Mouse (Mus musculus): ENCODE results near the gene Galm. TPM values are rescaled to one million over a fixed set of nuclear protein-coding genes. Genes with fewer than 3 reads are reported as not detected.

The Galm gene
- polyA plus RNA-seq, 1 experiment from 2014 or later, result 31.9 TPM

DNA sequence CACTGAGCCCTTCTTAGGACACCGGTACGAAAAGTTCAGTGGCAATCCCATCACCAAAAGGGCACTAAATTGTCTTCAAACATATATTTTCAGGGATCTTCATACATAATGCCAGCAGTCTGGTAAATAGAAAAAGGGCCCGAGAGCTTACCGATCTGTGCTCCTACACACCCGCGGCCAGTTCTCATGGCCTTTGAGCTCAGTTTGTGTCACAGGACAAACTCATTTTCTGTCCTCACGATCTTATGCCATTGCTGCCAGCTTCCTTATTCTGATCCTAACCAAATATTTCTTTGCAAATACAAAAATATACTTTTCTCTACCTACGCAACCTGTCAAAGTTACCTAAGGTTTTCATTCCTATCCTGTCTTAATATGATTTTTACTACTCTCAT is 30.6 kb upstream of the Galm start:
- H3K9ac ChIP-seq, result no peak overlapping the region
- H3K4me2 ChIP-seq, result 0 out of 2 replicates have a peak overlapping the region, but pooled peaks have one; percentile 39
- no peak overlapping the region for H3K27ac ChIP-seq (replicated peaks)
- H3K9me3 ChIP-seq (replicated peaks), result no peaks in the 10 kb centered on the region
- no peaks in the 10 kb centered on the region for H3K36me3 ChIP-seq (replicated peaks)
- H3K4me3 ChIP-seq (replicated peaks), result no peak overlapping the region
- ATAC-seq (ENCODE audit: insufficient read depth), result no peak
- H3K4me1 ChIP-seq (replicated peaks), result no peaks in the 10 kb centered on the region; the same call in 1 of the 2 replicates
- WGBS (ENCODE audit: insufficient replicate concordance), result 75% methylated on average over 8 of the region's 8 CpGs
- H3K27me3 ChIP-seq, result peaks cover 9% of the 10 kb centered on the region

DNA sequence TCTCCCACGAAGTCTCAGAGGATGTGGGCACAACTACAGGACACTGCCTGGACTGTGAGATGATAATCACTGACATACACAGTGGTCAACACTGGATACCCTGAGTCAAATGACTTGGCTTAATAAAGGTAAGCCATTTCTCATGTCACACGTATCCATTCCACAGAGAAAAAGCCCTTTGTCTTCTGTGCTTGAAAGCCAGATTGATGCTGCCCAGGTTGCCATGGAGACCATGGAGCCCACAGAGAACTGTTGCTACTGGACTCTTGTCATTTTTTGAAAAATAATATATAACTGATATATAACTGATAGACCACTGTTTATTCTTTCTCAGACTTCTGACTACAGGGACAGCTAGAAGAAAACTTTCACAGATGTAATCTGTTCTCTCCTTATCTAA is 30.1 kb upstream of the Galm start:
- no peak for ATAC-seq (ENCODE audit: insufficient read depth)
- H3K9me3 ChIP-seq (replicated peaks), result no peaks in the 10 kb centered on the region
- 40% methylated on average over 2 of the region's 2 CpGs for WGBS (ENCODE audit: insufficient replicate concordance)

DNA sequence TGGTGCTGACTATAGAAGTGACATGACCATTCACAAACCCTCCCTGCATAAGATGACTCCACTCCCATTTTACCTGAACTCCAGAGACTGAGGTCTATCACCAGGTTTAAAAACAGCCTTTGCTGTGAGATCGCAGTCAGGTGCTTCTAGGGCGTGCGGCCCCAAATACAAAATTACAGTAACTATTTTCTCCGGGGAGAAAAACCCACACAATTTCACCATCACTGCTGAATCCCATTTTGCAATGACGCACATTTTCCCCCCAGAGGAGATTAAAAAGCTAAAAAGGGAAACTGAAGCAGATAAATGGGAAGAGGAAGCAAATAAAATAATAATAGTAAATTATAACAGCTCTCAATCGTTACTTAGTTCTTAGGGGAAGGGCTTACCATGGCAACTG is 27.4 kb upstream of the Galm start:
- ATAC-seq (ENCODE audit: insufficient read depth), result no peak
- no peaks in the 10 kb centered on the region for H3K9me3 ChIP-seq (replicated peaks)
- H3K4me1 ChIP-seq (replicated peaks), result no peaks in the 10 kb centered on the region; the same call in 1 of the 2 replicates
- no peak overlapping the region for H3K4me2 ChIP-seq
- H3K9ac ChIP-seq, result no peak overlapping the region
- WGBS (ENCODE audit: insufficient replicate concordance), result 69% methylated on average over 6 of the region's 6 CpGs
- no peak overlapping the region for H3K27ac ChIP-seq (replicated peaks)
- no peak overlapping the region for H3K4me3 ChIP-seq (replicated peaks)
- H3K36me3 ChIP-seq (replicated peaks), result no peaks in the 10 kb centered on the region
- peaks cover 6% of the 10 kb centered on the region for H3K27me3 ChIP-seq

More for the DNA sequence above, 30.1 kb upstream of the Galm start:
- no peaks in the 10 kb centered on the region; the same call in 1 of the 2 replicates for H3K4me1 ChIP-seq (replicated peaks)
- H3K4me3 ChIP-seq (replicated peaks), result no peak overlapping the region
- H3K27me3 ChIP-seq, result peaks cover 9% of the 10 kb centered on the region
- H3K4me2 ChIP-seq, result no peak overlapping the region
- H3K36me3 ChIP-seq (replicated peaks), result no peaks in the 10 kb centered on the region
- no peak overlapping the region for H3K27ac ChIP-seq (replicated peaks)
- no peak overlapping the region for H3K9ac ChIP-seq

DNA sequence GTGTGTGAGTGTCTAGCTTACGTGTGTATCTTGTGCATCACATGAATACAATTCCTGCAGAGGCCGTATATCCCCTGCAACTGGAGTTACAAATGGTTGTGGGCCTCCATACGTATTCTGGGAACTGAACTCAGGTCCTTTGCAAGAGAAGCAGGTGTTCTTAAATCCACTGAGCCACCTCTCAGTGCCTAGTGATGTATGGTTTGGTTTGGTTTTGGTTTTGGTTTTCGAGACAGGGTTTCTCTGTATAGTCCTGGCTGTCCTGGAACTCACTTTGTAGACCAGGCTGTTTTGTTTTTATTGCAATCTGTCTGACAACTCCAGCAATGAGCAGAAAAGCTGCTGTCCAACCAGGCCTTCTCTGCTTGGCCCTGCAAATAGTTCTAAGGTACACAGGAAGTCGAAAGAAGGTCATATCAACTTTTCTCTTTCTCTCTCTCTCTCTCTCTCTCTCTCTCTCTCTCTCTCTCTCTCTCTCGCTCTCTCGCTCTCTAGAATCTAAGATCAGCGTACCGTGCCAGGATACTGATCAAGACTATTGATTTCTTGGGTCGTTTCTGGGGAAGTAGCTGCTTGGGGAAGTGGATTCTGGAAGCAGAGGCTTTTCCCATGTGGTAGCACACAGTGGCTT is 21.8 kb upstream of the Galm start:
- no peak for ATAC-seq (ENCODE audit: insufficient read depth)
- H3K4me1 ChIP-seq (replicated peaks), result no peaks in the 10 kb centered on the region
- no peak overlapping the region for H3K4me2 ChIP-seq
- H3K36me3 ChIP-seq (replicated peaks), result no peaks in the 10 kb centered on the region
- H3K27ac ChIP-seq (replicated peaks), result no peak overlapping the region
- WGBS (ENCODE audit: insufficient replicate concordance), result 64% methylated on average over 10 of the region's 10 CpGs
- H3K27me3 ChIP-seq, result no peaks in the 10 kb centered on the region
- H3K9me3 ChIP-seq (replicated peaks), result no peaks in the 10 kb centered on the region
- H3K4me3 ChIP-seq (replicated peaks), result no peak overlapping the region
- no peak overlapping the region for H3K9ac ChIP-seq

DNA sequence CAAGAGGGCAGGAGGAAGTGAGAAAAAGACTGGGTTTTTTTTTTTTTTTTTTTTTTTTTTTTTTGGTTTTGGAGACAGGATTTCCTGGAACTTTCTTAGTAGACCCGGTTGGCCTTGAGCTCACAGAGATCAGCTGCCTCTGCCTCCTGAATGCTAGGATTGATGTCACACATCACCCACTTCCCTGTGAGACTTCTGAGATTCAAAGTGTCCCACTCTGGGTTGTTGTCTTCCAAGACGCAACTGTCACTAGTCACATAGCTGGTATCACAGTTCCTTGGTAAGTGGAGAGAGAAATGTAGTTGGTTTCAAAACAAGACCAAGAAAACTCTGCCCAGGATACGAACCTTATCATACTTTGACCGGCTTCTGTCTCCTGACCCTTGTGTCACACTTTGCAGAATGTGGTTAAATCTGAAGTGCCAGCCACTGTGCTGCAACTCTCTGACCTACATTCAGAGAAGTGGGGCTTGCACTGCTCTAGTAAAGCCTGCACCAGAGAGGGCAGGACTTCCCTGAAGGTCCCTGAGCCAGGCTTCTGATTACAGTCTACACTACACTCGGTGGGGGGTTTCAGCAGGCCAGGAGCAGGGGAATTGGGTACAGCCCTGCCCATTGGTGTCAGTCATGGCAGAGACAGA is 14.5 kb upstream of the Galm start:
- no peak overlapping the region for H3K4me2 ChIP-seq
- no peaks in the 10 kb centered on the region for H3K36me3 ChIP-seq (replicated peaks)
- no peaks in the 10 kb centered on the region for H3K27me3 ChIP-seq
- 30% methylated on average over 5 of the region's 5 CpGs for WGBS (ENCODE audit: insufficient replicate concordance)
- H3K4me1 ChIP-seq (replicated peaks), result no peaks in the 10 kb centered on the region
- no peak overlapping the region for H3K4me3 ChIP-seq (replicated peaks)
- no peaks in the 10 kb centered on the region for H3K9me3 ChIP-seq (replicated peaks)
- no peak overlapping the region for H3K9ac ChIP-seq
- no peak overlapping the region for H3K27ac ChIP-seq (replicated peaks)
- no peak for ATAC-seq (ENCODE audit: insufficient read depth)

DNA sequence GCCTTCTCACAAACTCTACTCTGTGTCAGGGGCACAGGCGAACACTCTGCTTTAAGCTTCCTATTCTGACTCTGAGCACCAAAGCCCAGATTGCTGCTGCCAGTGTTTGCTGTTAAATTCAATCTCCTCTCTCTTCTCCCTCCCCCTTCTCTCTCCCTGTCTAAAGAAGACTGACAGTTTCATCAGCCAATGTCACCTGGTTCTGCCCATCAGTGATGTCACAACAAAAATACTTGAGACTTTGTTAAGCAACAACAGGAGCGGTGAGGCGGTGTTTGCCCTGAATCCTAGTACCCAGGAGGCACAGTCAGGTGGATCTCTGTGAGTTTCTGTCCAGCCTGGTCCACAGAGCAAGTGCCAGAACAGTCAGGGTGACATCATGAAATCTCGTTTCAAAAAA is 13.8 kb upstream of the Galm start:
- 70% methylated on average over 4 of the region's 4 CpGs for WGBS (ENCODE audit: insufficient replicate concordance)
- ATAC-seq (ENCODE audit: insufficient read depth), result no peak

DNA sequence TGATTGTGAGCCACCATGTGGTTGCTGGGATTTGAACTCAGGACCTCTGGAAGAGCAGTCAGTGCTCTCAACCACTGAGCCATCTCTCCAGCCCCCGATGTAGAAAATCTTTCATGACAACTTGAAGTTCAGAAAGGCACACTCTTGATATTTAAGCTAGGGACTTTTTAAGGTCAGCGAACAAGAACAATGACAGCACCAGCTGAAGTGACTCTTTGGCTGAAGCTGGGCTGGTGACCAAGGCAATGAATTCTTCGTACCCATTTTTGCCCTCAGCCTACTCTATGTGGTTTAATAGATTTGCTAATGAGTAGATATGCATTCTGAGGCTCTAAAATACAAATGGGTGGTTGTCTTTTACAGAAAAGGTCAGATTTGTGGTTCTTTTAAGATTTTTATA is 6.9 kb upstream of the Galm start:
- H3K4me1 ChIP-seq (replicated peaks), result no peaks in the 10 kb centered on the region
- no peak overlapping the region for H3K4me3 ChIP-seq (replicated peaks)
- no peak overlapping the region for H3K9ac ChIP-seq
- H3K27ac ChIP-seq (replicated peaks), result no peak overlapping the region
- H3K27me3 ChIP-seq, result no peaks in the 10 kb centered on the region
- no peak for ATAC-seq (ENCODE audit: insufficient read depth)
- H3K4me2 ChIP-seq, result no peak overlapping the region
- no peaks in the 10 kb centered on the region for H3K9me3 ChIP-seq (replicated peaks)
- 76% methylated on average over 3 of the region's 3 CpGs for WGBS (ENCODE audit: insufficient replicate concordance)
- no peaks in the 10 kb centered on the region for H3K36me3 ChIP-seq (replicated peaks)

More for the DNA sequence above, 13.8 kb upstream of the Galm start:
- H3K27me3 ChIP-seq, result no peaks in the 10 kb centered on the region
- H3K36me3 ChIP-seq (replicated peaks), result no peaks in the 10 kb centered on the region
- H3K9ac ChIP-seq, result no peak overlapping the region
- H3K4me3 ChIP-seq (replicated peaks), result no peak overlapping the region
- H3K4me1 ChIP-seq (replicated peaks), result no peaks in the 10 kb centered on the region
- no peaks in the 10 kb centered on the region for H3K9me3 ChIP-seq (replicated peaks)
- H3K27ac ChIP-seq (replicated peaks), result no peak overlapping the region
- no peak overlapping the region for H3K4me2 ChIP-seq

DNA sequence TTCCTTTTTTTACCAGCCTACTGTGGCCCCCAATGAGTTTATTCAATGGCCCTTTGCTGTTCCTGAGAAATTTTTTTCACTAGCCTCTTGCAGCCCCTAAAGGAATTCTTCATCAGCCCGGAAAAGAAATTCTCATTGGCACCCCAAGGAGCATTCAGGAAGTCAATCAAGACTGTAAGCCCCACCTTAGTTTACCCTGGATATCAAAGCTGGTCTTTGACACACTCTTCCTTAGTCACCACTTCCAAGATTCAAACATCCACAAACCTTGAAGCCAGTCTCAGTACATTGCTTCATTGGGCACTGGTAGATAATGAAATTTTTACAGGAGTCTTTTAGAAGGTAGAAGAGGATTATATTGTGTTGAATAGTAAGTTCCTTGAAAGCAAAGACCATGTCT is 5.4 kb upstream of the Galm start:
- no peaks in the 10 kb centered on the region for H3K4me1 ChIP-seq (replicated peaks)
- no peaks in the 10 kb centered on the region for H3K9me3 ChIP-seq (replicated peaks)
- ATAC-seq (ENCODE audit: insufficient read depth), result no peak
- no peak overlapping the region for H3K4me2 ChIP-seq
- H3K9ac ChIP-seq, result no peak overlapping the region
- no peak overlapping the region for H3K4me3 ChIP-seq (replicated peaks)
- H3K27me3 ChIP-seq, result 0 out of 2 replicates have a peak, but pooled peaks cover 9% of the 10 kb centered on the region
- H3K27ac ChIP-seq (replicated peaks), result no peak overlapping the region
- WGBS (ENCODE audit: insufficient replicate concordance), result 62% methylated on average over 1 of the region's 1 CpGs
- no peaks in the 10 kb centered on the region for H3K36me3 ChIP-seq (replicated peaks)

DNA sequence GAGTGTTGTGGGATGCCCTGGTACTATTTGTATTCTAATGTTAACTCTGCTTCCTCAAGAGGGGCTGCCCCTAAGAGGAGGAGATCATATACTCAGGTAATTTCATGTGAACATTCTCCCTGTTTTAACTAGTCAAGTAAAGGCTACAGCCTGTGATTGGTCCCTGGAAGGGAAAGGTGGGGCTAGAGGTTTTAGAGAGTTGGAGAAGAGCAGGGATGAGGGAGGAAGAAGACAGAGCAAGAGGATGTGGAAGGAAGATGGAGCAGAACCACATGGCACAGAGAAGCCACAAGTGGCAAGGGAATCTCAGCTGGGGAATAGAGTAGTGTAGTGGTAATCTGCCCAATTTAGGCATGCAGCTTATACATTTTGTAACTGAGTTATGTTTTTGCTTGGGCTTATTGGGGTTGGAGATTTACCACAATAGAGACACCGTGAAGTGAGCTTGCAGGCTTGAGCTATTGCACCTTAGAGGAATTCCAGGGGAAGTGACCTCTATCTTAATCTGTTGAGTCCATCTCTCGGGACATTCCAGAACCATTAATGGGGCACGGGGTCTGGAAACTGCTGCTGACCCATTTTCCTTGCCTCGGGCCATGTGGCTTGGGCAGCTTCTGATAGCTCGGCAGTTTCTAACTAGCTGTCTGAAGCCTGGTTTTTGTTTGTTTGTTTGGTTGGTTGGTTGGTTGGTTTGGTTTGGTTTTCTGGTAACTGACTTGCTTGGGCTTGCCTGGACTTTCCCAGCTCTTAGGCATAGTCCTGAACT is 2.1 kb upstream of the Galm start:
- Histone ChIP-seq H3K27me3 (0 out of 2 replicates have a peak, but pooled peaks cover 9% of the 10 kb centered on the region), H3K9me3 (replicated peaks) (no peaks in the 10 kb centered on the region), H3K4me2 (no peak overlapping the region), H3K9ac (no peak overlapping the region), H3K4me3 (replicated peaks) (no peak overlapping the region), H3K4me1 (replicated peaks) (0 out of 2 replicates have a peak, but pooled peaks cover 7% of the 10 kb centered on the region), H3K36me3 (replicated peaks) (no peaks in the 10 kb centered on the region), H3K27ac (replicated peaks) (no peak overlapping the region)
- ATAC-seq (ENCODE audit: insufficient read depth), result no peak
- WGBS (ENCODE audit: insufficient replicate concordance), result 54% methylated on average over 5 of the region's 5 CpGs

DNA sequence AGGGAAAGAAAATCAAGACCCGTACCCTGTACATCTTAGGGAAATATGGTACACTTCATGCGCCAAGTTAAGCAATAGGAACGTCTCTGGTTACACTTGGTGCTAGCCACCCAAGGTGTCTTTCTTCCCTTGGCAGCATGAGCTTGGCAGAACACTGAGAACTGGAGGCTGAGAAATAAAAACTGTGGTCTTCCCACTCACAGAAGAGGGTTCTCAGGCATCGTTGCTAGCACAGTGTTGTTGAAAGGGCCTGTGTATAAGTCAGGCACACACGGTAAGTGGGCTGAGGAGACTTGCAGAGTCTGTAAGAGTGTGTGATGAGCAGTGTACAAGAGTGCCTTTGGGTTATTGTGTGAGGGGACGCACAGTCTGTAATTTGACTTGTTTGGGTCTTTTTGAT is 1.1 kb upstream of the Galm start:
- Histone ChIP-seq H3K4me2 (no peak overlapping the region), H3K27me3 (0 out of 2 replicates have a peak, but pooled peaks cover 9% of the 10 kb centered on the region), H3K4me1 (replicated peaks) (0 out of 2 replicates have a peak, but pooled peaks cover 7% of the 10 kb centered on the region), H3K27ac (replicated peaks) (no peak overlapping the region), H3K9ac (no peak overlapping the region), H3K4me3 (replicated peaks) (no peak overlapping the region), H3K36me3 (replicated peaks) (no peaks in the 10 kb centered on the region), H3K9me3 (replicated peaks) (no peaks in the 10 kb centered on the region)
- ATAC-seq (ENCODE audit: insufficient read depth), result no peak
- WGBS (ENCODE audit: insufficient replicate concordance), result 71% methylated on average over 6 of the region's 6 CpGs

DNA sequence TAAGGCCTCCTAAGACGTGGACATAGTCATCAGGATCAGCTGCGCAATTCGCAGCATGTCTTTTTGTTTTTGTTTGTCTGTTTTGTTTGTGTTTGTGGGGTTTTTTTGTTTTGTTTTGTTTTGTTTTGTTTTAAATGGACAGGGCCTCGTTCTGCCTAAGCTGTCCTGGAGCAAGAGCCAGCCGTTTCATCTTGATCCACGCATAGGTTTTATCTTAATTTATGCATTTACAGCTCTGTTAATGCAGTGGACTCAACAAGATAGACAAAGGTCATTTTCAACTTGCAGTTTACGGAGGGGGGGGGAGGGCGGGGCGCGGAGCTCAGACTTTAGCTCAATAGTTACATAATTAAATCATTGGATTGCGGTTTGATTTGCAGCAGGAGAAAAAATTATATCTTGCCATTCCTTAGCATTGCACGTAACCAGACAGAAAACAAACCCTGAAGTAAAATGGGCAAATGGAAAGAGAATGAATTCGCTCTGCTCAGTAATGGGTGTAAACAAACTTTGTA is 1.3 kb downstream of the Galm start:
- 65% methylated on average over 13 of the region's 13 CpGs for WGBS (ENCODE audit: insufficient replicate concordance)
- Histone ChIP-seq H3K9me3 (replicated peaks) (no peaks in the 10 kb centered on the region), H3K36me3 (replicated peaks) (no peaks in the 10 kb centered on the region), H3K4me1 (replicated peaks) (0 out of 2 replicates have a peak, but pooled peaks cover 16% of the 10 kb centered on the region), H3K4me3 (replicated peaks) (peak overlapping the region; percentile 62), H3K4me2 (peak overlapping the region; percentile 67), H3K9ac (no peak overlapping the region), H3K27me3 (0 out of 2 replicates have a peak, but pooled peaks cover 9% of the 10 kb centered on the region), H3K27ac (replicated peaks) (peak overlapping the region; percentile 77)
- no peak for ATAC-seq (ENCODE audit: insufficient read depth)
